Mouse (Mus musculus) c-Kit-negative CD71-positive TER-119-positive erythroid progenitor cells, embryonic 14.5 days (primary cell): ENCODE measurements around the gene 2010300C02Rik.

Experiments
- DNase-seq: peaks from one replicate; pipeline ENCODE4 v3.0.0-alpha.2; 2013; ENCODE audit warnings: low read depth, low spot score

Gene 2010300C02Rik

DNA sequence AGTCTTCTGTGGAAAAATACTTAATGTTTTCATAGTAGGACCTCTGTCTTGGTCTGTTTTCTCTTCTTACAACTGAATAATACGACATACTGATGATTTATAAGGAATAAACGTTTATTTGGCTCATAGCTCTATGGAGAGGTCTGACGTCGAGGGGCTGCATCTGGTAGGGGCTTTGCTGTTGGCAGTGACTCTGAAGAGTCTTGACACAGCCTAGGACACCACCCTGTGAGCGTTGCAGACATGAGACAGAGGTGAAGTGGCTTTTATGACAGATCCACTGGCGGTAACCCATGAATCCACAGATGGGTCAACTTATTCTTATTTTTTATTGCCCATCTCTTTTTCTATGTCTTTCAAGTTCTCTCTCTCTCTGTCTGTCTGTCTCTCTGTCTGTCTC is 52.5 kb downstream of the 2010300C02Rik start:
- no peak for DNase-seq

DNA sequence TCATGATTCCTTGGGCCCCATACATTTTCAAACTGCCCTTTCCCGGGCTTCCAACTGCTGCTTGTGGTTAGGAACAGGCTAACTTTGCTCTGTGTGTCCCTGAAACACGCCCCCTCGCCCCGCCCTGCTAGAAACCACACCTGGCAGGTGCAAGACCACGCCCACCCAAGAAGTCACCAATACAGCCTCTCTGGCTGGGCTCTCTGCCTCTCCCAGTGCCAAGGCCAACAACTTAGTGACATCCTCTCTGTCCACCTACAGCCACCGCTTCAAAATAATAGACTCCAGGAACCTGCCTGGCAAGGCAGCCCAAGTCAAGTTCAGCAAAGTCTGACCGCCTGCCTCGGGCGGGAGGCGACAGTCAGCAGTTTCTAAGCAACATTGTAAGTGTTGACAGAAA is 53.3 kb downstream of the 2010300C02Rik start:
- no peak for DNase-seq

DNA sequence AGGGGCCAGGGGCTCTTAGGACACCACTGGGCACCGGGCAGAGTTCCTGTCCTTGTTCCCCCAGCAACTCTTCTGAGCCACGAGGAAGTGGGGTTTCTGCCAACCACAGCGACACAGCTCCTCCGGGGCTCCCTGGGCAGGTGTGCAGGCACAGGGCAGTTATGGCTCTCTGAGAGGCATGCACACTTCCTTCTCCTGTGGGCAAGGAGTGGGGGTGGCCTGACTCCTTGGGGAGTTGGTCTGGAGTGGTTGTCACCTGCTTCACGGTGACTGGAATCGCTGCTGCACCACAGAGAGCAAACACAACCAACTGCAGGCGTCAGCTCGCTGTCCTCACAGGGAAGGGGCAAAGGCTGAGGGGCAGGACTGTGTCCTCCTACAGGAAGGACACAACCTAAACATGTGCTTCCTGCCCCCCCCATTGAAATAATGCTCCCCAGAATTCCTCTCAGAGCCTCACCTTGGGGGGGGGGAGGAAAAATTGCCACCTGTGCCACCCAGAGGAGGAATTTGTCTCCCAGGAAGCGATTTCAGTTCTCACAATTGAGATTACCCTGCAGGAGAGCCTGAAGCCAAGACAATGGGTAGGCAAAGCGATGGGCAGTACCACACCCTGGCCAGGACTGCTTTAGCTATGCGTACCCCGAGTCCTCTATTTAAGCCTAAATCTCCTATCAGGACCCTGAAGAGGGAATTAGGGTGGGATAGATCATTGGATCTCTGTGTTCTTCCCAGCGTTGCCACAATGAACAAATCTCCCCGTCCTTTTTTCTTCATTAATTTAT is 54.2 kb downstream of the 2010300C02Rik start:
- no peak for DNase-seq

DNA sequence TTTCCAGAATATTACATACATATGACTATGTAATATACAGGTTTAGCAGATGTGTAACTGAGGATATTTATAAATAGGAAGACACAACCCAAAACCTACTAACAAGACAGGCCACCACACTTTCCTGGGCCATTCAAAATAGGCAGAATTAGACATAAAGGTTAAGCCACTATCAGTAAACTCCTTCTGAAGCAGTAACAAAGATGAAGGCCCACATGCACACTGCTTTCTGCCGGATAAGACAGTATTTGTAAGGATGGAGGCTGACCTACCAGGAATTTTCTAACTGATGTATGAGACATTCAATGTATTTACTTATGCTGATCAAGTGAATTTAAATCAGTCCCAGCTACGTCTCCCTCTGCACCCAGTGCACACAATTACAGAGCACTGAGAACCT is 55.4 kb downstream of the 2010300C02Rik start:
- DNase-seq: no peak

- DNase-seq: no peak
These were observed 56.3 kb downstream of the 2010300C02Rik start for GRCm38 (mm10) chr1:37663606-37664005.

GRCm38 (mm10) chr1:37656017-37656416 is 63.9 kb downstream of the 2010300C02Rik start:
- DNase-seq: no peak

DNA sequence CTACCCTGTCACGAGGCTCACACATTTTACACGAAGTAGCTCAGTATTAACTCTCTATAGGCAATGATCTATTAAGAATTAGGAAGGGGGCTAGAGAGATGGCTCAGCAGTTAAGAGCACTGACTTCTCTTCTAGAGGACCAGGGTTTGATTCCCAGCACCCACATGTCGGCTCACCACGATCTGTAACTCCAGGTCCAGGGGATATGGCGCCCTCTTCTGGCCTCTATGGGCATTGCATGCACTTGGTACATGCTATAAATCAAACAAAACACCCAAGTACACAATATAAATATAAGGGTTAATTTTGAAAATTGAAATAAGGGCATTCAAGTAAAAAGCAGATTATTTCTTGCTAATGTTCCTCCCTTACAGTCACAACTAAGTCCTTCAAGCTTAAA is 65.9 kb downstream of the 2010300C02Rik start:
- DNase-seq: no peak

- no peak for DNase-seq
These were observed 72.8 kb downstream of the 2010300C02Rik start for GRCm38 (mm10) chr1:37647066-37647465.

DNA sequence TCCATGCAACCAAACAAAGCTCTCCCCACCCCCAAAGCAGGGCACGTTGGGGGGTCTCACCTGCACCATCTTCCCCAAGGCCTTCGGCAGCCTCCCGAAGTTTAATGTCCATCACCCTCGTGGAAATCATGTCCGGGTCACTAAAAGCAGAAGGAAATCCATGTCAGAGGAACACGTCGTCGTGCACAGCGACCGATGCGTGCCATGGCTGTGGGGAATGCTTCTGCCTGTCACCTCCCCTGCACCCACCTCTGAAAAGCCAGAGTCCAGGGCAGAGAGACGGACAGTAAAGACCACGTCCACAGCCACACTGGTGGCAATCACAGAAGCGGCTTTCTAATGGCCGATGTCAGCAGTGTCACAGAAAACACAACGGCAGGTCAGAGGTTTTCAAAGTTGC is 75.4 kb downstream of the 2010300C02Rik start:
- DNase-seq: no peak

DNA sequence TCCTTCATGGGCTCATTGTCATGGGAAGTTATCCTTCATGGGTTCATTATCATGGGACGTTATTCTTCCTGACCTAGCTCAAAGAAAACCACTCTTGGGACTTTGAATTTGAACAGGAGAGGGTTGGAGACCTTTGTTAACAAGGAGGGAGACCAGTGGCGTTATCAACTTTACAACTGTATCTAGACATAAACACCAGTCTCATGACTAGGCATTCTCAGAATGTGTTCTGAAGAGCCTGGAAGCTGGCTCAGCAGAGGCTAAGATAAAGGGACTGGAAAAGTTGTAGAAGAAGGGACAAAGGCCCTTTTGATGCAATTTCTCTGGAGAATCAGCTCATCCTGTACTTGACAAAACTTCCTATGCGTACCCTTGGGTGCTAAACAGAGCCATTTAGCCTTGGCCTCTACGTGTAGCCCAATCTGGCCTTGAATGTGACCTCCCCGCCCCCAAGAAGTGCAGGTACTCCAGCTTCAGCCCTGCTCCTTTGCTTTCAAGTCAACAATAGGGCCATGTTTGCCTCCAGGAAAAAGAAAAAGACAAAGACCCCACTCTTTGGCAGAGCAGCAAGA is 76.0 kb downstream of the 2010300C02Rik start:
- DNase-seq: no peak

DNA sequence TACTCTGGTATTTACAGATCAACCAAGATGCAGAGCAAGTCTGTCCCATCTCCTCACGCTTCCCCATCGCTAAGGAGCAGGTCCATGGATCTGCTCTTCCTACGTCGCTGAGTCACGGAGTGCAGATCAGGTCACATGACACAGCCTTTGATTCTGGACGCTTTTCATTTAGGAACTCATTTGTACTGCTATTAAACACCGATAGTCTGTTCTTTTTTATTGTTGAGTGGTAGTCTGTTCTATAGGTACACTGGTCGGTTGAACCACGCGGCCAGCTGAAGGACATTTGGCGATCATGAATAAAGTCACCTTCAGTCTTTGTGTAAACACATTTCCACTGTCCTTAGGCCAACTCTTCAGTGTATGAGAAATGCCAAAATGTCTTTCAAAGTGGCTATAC is 78.5 kb downstream of the 2010300C02Rik start:
- no peak for DNase-seq

DNA sequence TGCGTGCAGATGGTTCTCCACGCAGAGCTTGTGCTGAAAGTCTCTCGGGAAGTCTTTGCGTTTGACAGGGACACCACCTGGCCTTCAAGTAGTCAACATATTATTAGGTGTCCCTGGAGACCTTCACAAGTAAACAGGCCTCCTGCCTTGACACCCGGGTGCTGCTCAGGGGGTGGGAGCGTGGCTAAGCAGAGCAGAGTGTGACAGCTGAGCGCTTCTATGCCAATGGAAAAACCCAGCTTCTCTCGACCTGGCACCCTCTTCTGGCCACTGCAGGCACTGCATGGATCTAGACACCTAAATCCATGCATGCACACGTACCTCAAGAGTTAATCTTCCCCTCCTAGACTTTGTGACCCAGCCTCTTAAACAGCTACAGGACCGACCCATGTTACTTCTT is 80.8 kb downstream of the 2010300C02Rik start:
- no peak for DNase-seq

GRCm38 (mm10) chr1:37638560-37638959 is 81.3 kb downstream of the 2010300C02Rik start:
- no peak for DNase-seq

DNA sequence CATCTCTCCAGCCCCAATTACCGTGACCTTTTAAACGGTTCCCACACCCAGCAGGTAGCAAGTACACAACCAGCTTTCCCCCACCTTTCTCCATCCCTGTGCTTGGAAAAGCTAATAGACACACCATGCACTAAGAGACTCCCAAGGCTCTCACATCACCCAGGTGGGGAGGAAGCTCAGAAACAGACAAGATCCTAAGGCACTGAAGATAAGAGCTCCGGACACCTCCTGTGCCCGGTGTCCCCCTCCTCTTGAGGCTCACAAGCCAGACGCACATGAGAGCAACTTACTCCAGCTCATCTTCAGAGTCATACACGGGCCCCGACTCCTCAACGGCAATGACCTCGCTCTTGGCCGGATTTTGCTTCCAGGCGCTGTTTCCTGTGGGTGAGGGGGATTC is 82.3 kb downstream of the 2010300C02Rik start:
- no peak for DNase-seq

GRCm38 (mm10) chr1:37636824-37637223 is 83.1 kb downstream of the 2010300C02Rik start:
- DNase-seq: no peak

- no peak for DNase-seq
These were observed 83.7 kb downstream of the 2010300C02Rik start for GRCm38 (mm10) chr1:37636169-37636568.

- DNase-seq: no peak
These were observed 84.2 kb downstream of the 2010300C02Rik start for GRCm38 (mm10) chr1:37635716-37636115.

DNA sequence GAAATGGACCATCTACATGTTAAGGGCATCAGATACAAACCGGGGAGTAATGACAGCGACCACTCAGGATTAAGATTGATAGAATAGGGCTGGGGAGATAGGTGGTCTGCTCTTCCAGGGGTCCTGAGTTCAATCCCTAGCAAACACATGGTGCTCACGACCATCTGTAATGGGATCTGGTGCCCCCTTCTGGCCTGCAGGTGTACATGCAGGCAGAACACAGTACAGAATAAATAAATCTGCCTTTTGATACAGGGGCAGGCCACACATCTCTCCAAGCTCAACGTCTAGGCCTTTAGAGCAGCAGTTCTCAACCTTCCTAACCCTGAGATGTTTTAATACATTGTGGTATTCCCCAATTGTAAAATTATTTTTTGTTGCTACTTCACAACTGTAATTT is 85.2 kb downstream of the 2010300C02Rik start:
- DNase-seq: no peak

DNA sequence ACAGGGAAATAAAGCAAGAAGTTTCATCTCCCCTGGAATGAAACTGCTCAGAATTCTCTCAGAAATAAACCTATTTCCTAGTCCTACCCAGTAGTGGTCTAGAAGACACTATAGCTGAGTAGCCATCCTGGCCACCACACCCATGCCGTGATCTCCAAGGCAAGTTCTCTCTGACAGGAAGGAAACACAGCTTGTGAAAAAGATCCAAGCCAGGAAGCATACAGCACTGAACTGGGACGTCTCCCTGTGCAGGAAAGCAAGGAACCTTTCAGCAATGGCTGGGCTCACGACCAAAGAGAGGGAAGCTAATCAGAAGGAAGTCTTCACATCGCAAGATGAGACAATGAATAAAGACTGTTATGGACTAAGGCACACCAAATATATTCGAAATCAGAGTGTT is 86.4 kb downstream of the 2010300C02Rik start:
- DNase-seq: no peak

DNA sequence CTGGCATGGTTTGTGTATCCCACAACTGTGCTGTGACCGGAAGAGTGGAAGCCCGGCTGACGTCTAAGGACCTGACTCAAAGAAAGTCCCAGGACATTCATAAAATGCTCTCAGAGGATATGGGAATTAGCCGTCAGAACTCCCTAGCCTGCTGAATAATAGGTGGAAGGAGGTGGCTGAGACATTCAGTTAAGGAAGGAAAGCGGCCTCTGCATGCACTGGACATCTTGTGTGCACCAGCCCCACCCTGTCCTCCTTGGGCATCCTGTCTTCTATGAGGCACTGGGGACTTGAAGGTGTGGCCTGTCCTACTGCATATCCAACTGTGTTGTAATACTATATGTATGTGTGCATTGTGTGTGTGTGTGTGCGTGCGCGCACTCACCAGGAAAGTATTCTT is 87.5 kb downstream of the 2010300C02Rik start:
- no peak for DNase-seq

DNA sequence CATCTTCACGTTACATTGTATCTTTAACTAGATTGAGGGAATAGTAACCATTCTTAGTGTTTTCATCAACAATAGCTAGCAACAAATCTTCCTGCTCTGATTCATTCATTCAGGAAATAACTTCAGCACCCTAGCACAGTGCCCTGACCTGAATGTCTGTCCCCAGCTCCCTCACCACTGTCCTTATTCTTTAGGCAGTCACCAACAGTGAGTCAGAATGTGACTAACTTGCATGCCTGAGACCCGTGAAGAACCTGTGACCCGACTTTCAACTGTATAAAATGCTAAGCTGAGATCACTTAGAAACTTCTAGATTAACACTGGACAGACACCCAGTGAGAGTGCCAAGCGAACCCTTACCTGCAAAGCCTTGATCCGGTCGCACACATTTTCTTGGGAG is 88.4 kb downstream of the 2010300C02Rik start:
- no peak for DNase-seq

DNA sequence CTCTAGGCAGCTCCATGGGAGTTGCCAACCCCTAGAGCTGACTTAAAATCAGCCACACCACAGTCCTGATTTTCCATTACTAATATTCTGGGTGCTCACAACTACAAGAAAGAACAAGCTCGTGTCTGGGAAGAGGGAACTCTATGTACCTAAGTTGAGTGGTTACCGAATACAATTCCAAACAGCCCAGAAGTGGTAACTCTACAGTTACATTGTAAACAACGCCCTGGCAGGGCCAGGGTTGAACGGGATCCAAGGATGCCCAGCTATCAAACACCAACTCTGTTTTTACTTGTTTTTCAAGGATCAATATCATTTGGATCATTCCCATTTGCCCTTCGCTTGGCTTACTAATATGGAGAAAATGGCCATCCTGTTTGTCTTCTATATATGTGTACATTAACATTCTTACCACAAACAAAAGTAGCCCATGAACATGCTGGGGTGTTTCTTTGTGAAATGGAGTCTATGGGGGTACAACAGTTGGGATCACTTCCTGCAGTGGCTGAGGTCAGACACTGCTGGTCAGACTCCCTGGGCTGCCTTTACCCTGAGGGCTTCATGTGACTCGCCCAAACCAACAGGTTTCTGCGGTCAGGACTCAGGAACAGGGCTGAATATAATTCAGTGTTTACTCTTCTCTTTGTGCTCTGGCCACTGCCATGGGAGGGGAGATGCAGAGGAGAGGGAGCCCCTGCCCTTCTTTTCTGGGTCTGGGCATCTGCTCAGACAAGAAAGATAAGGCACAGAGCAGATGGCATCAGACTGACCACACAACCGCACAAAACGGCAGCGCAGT is 89.3 kb downstream of the 2010300C02Rik start:
- DNase-seq: no peak

- no peak for DNase-seq
These were observed 90.0 kb downstream of the 2010300C02Rik start for GRCm38 (mm10) chr1:37629876-37630275.
